Mouse (Mus musculus) kidney, adult 8-10 months (tissue): ENCODE measurements at regions not wholly inside any gene's neighbourhood (a gene's known extent, or its start where the extent isn't known, plus 50 kb on each side); places are given as distances from the start of the nearest gene placed in this dataset.

Experiments
- DNase-seq, 2 experiments: peaks; one replicate each; pipeline ENCODE4 v3.0.0; 2022

DNA sequence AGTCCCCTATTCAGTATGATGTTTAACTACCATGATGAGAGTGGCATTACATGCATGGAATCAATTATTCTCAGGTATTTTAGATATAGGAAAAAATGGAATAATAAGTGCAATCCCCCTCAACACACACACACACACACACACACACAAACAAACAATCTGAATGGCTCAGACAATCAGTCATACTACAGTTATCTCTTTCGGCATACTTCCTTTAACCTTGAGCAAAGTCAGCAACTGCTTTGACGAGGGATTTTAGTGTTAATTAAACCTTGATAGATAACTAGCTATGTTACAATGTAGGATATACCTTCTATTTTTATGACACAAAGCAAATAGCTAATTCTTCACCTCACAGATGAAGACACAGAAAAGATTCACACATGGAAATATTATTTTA lies 312.1 kb downstream of the Tex13c3 start:
- no peak for DNase-seq

- DNase-seq = no peak
Observed at GRCm38 (mm10) chrX:19168546-19168945, 312.6 kb downstream of the Tex13c3 start.

- no peak for DNase-seq
Observed at GRCm38 (mm10) chrX:19168111-19168510, 313.0 kb downstream of the Tex13c3 start.

- DNase-seq = peak; percentile 69 to 74
Observed at GRCm38 (mm10) chrX:19167121-19167853, 313.8 kb downstream of the Tex13c3 start.

DNA sequence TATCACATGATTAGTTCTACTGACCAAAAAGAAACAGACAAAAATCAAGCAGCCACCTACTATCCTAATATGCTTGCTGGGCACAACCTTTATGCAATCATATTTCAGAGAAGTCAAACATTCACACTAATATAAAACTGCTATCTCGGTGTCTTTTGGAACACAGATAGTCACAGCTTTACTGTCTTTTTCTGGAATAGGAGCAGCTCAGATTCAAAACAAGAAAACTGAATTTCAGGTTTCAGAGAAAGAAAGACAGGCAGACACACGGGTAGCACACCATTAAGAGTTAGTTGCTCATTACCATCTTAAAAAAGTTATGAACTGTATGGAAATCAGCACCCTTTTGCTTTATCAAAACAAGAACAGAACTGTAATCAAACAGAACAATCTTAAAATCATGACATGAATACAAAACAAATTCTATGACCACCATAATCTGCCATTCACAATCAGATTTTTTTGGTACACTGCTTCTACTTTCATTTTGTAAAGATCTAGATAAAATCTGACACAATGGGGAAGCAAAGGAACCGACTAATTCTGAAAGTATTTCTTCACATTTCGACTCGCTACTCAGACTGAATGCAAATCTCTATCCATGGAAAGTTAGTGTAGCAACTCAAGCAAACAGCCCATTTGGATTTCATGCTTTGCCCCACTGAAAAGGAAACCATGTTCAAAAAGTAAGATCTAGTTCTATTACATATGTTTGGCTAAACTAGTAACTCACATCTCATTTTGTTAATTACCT lies 315.1 kb downstream of the Tex13c3 start:
- no peak for DNase-seq

DNA sequence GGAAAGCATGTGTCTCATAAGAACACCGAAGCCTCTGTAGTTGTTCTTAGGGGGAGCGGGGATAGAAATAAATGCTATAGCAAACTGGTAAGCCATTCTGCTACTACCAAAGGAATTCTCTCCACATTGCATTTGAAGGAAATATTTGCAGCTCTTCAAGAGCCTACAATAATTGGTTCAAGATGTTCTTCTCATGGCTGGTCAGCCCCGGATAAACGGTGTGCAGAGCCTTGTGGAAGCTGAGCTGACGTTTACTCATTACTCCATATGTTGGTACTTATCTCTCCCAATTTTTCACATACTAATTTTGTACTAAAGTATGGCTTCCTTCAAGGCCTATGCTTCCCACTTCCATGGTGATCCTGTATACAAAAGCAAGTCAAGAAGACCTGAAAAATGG lies 317.0 kb downstream of the Tex13c3 start:
- no peak for DNase-seq

DNA sequence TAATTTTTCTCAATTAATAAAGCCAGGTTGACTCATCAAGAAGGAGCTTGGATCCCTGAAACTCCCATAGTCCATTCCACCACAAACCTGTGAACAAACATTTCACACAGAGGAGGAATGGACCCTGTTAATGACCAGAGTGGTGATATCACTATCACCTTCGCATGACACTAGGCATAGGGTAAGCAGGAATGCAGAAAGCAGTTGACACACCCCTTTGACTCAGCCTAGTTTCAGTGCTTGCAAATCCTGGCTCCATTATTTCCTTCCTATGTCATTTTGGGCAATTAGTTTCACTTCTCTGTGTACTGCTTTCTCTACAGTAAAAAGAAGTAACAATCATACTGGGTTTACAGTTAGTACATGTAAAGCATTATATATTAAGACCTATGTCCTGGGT lies 318.2 kb downstream of the Tex13c3 start:
- DNase-seq = no peak

DNA sequence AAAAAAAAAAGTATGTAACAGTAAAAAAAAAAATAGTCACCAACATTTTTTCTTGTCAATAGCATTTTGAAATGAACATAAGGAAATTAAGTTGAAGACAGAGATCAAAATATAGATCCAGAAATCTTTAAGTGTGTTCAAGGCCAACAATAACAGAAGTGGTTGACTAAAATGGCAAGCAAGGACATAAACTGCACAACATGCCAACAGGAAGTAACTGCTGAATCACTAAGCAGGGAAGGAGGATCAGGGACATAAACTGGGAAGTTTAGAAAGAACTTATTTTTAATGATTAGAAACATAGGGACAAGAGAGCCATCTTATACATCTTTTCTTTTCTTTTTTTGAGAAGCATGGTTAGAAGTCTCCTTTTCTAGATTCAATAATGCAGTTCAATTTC lies 318.8 kb downstream of the Tex13c3 start:
- DNase-seq = no peak

DNA sequence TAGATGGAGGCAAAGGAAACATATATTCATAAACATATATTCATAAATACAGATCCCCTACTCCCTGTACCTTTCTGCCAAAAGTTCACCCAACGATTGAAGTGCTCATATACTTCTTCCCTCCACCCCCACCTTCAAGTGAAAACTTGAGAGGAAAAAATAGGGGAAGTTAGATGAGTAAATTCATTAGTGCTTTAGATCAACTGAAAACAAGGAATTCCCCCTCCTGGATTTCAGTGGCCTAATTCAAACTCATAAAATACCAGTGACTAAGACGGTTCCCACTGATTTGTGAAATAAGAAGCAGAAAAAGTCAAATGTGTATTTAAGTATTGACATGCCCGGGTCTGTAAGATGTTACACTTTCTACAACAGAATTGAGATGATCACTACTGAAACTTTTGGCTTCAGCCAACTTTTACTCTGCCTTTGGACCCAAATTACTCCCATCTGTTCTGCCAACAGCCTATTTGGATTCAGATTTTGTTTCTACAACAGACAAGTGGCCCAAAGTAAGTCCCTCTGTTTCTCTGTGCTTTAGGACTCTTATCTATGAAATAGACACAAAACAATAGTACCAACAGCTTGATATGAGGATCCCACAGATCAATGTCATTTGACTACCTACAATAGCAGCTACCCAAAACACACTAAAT lies 320.7 kb downstream of the Tex13c3 start:
- DNase-seq = no peak

GRCm38 (mm10) chrX:19157464-19158203 lies 323.5 kb downstream of the Tex13c3 start:
- DNase-seq = no peak

GRCm38 (mm10) chrX:19153619-19154018 lies 327.5 kb downstream of the Tex13c3 start:
- no peak for DNase-seq

- DNase-seq = no peak
Observed at GRCm38 (mm10) chrX:19152170-19152861, 328.8 kb downstream of the Tex13c3 start.

DNA sequence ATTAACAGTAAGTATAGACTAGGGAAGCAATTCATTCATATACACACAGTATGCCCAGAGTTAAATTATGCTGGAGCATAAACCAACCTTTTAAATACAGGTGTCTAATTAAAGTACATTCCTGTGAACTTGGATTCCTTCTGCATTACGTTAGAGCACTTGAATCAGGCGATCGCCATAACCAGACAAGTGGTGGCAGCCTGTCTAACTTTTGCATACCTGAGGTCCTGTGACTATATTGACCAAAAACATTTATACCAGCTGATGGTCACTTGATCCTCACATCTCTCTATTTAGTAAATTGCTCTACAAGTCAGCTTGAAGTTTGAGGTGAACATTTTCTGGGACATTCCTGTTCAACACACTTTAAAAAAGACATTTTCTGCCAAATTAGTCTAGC lies 330.5 kb downstream of the Tex13c3 start:
- DNase-seq = peak in 1 of 2 experiments; percentile 27

- DNase-seq = no peak
Observed at GRCm38 (mm10) chrX:19148672-19149071, 332.4 kb downstream of the Tex13c3 start.

DNA sequence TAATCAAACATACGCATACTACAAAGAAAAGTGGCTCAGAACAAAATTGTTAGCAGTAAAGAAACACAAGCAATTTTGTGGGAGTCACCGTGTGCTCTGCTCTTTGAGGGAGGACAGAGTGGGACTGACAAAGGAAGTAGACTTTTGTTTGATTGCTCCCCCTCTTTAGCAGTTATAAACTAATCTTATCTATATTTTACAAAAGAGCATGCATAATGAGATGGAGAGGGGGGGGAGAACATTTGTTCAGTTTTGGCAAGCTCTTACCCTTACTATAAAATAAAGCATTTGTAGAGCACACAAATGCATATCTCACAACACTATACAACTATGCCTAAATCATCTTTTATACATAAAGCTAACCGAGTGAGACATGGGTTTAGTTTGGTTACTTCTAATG lies 332.9 kb downstream of the Tex13c3 start:
- DNase-seq = no peak

GRCm38 (mm10) chrX:19112753-19113152 lies 368.4 kb downstream of the Tex13c3 start:
- no peak for DNase-seq

DNA sequence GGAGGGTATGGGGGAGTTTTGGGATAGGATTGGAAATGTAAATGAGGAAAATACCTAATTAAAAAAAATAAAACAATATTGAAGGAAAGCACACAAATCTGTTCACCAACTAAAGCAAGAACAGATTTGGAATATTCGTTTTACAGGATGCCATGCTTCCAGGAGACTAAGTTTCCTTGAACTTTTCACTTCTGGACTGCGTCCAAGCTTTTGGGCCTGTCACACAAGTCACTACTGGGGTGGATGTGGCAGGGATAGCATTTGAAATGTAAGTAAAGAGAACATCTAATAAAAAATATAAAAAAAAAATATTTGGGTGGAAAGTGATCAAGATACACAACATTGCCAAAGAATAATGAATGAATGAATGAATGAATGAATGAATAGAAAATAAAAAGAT lies 378.2 kb downstream of the Tex13c3 start:
- DNase-seq = no peak

DNA sequence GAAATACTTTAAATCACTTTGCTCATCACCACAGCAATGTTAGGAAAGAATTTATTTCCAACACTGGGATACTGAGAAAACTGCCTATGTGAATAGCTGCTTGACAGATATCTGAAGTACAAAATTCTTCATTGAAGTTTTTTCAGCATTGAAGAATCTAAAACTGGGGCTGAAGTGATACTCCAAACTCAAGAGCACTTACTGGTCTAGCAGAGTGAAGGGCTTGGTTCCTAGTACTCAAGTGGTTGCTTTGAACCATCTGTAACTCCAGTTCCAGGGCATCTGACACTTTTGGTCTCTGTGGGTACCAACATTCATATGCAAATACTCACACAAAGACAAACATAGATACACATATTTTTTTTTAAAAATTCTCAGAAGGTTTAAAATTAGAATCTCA lies 385.2 kb downstream of the Tex13c3 start:
- DNase-seq = no peak

DNA sequence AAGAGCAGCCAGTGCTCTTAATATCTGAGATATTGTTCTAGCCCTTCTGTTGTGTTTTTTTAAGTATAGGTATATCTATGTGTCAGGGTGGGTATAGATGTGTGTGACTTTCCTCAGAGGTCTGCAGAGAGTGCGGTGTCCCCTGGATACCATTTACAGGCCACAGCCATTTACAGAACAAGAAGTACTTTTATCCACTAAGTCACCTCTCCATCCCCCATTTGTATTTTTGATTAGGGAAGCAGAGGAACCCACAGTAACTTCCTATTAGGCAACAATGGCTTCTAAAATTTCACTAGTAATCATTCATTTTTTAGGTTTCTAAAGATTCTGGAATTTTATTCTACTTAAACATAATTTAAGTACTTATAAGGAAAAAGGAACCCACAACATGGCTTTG lies 396.7 kb downstream of the Tex13c3 start:
- DNase-seq = no peak

DNA sequence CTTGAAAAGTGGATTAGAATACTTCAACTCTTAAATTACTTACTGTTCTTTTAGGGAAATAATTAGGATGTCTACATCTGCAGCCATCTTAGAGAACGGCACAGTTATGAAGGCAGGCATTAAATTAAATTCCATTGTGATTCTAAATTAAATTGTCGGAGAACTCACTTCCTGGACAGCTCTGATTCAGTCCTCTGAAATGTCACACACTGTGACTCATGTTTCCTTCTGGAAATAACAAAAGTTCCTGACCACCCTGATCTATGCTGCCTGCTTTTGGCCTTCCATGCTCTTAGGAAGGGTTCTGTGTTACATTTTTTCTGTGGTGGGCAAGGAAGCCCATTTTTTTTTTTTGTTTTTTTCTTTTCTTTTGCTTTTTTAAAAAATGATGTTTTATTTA lies 401.1 kb downstream of the Tex13c3 start:
- DNase-seq = peak in 1 of 2 experiments; percentile 4
